Mouse (Mus musculus): Measurements from ENCODE around the gene Anks1.

GRCm38 (mm10) chr17:28030446-28030845 is 121.3 kb downstream of the Anks1 start:
- TF ChIP-seq GATA1 (IDR thresholded peaks at IDR 0.05; ENCODE audit: borderline replicate concordance, low read length), result no peak
- no peak for TF ChIP-seq FLI1 (IDR thresholded peaks at IDR 0.05; ENCODE audit: low read length)

Measured in megakaryocyte, embryonic 14.5 days (primary cell).